Mouse (Mus musculus): ENCODE results near the gene Slc35f6. TPM values are rescaled to one million over a fixed set of nuclear protein-coding genes. Genes with fewer than 3 reads are reported as not detected.

The Slc35f6 gene
- 28.5 and 29.8 TPM in 2 replicates for polyA plus RNA-seq (2014; fragmentation: Nextera tagmentation; extraction: Ambion mirVana)

DNA sequence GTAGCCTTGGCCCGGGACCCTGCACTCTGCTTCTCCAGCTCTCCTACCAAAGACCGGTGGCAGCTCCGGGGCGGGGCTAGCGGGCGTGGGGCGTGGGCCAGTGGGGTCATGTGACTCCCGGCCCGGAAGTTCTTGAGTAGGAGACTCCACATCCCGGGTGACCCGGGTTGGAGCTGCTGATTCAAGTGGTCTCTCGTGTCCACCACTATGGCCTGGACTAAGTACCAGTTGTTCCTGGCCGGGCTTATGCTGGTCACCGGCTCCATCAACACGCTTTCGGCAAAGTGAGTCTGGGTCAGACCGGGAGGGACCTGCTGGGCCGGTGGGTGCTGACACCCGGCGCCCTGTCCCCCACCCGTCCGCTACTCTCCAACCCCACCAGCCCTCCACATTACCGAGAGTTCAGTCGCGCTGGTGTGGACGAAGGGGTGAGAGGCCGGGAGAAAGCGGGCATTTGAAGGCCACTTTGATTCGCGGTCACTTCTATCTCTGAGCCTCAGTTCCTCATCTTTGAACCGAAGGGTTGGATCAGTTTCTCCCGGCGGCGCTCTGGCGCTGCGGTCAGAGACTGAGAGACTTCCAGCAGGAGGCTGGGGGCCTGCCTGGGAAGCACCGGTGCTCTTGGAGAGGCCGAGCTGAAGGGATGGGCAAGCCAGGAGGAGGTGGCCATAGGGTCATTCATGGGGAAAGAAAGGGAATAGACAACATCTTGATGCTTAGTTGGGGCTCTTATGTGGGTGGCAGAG, at the start of gene Slc35f6:
Gene Slc35f6, plus strand, starts transcription at position 119 of the 746 bp plus-strand sequence.
- Histone ChIP-seq H3K27ac (ENCODE audit: low read length) (peak within 1 kb of the TSS; percentile 68; the same call in 1 of the 2 replicates), H3K4me2 (replicated peaks; ENCODE audit: low read depth, low read length) (peak within 1 kb of the TSS; percentile 67), H3K36me3 (ENCODE audit: control insufficient read depth, insufficient read depth, low read length) (no peaks in the 10 kb centered on the region; the same call in 1 of the 2 replicates), H3K4me3 (ENCODE audit: low read depth, low read length) (peak within 1 kb of the TSS; percentile 69), H3K9ac (replicated peaks; ENCODE audit: low read depth, low read length) (peak within 1 kb of the TSS; percentile 37), H3K4me1 (ENCODE audit: control insufficient read depth, insufficient read depth, low read length) (peaks cover 12% of the 10 kb centered on the region), H3K27me3 (ENCODE audit: control insufficient read depth, insufficient read depth, low read length) (no peaks in the 10 kb centered on the region), H3K9me3 (ENCODE audit: control insufficient read depth, low read depth, low read length) (no peaks in the 10 kb centered on the region)
- WGBS = under 1% methylated on average over 38 of the region's 38 CpGs
- ATAC-seq (ENCODE audit: insufficient number of reproducible peaks, insufficient read depth, low FRiP score, low read depth) = peak; percentile 91

DNA sequence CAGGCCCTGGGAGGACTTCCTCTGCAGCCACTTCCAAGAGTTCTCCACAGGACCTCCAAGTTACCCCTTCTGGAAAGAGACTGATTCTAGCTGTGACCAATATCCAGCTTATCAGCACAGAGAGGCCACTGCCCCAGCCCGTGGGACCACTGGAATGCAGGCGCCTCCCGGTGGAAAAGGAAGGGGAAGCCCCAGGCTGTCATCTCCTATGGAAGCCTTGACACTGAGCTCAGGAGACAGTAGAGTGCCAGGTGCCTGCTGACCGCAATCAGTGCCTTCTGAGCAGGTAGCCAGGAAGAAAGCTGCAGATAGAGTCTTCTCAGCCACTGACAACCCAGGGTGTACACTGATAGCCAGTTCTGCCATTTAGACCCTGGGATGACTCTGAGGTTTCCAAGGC, 46.3 kb upstream of the Slc35f6 start:
- Histone ChIP-seq H3K36me3 (ENCODE audit: control insufficient read depth, insufficient read depth, low read length) (no peaks in the 10 kb centered on the region), H3K27me3 (ENCODE audit: control insufficient read depth, insufficient read depth, low read length) (no peaks in the 10 kb centered on the region), H3K4me2 (replicated peaks; ENCODE audit: low read depth, low read length) (no peak overlapping the region), H3K9ac (replicated peaks; ENCODE audit: low read depth, low read length) (no peak overlapping the region), H3K4me1 (ENCODE audit: control insufficient read depth, insufficient read depth, low read length) (no peaks in the 10 kb centered on the region), H3K4me3 (ENCODE audit: low read depth, low read length) (no peak overlapping the region), H3K27ac (ENCODE audit: low read length) (no peak overlapping the region), H3K9me3 (ENCODE audit: control insufficient read depth, low read depth, low read length) (no peaks in the 10 kb centered on the region)
- 30% methylated on average over 4 of the region's 4 CpGs for WGBS
- ATAC-seq (ENCODE audit: insufficient number of reproducible peaks, insufficient read depth, low FRiP score, low read depth) = no peak

DNA sequence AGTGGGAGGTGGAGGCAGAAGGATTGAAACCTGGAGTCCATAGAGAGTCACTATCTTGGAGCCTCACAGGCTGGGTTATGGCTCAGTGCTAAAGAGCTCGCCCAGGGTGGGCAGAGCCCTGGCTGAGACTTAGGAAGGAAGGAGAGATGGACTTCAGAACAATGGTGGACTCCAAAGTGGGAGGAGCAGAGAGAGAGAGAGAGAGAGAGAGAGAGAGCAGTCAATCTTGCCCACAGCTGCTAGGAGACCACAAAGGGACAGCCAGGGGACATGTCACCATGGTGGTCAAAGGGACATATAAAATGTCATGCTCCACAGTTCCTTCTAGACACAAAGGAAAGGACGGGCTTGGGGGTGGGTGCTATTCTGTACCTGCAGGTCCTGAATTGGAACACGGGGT, 44.5 kb upstream of the Slc35f6 start:
- Histone ChIP-seq H3K4me2 (replicated peaks; ENCODE audit: low read depth, low read length) (no peak overlapping the region), H3K9me3 (ENCODE audit: control insufficient read depth, low read depth, low read length) (no peaks in the 10 kb centered on the region; the same call in 1 of the 2 replicates), H3K4me1 (ENCODE audit: control insufficient read depth, insufficient read depth, low read length) (no peaks in the 10 kb centered on the region), H3K4me3 (ENCODE audit: low read depth, low read length) (no peak overlapping the region), H3K36me3 (ENCODE audit: control insufficient read depth, insufficient read depth, low read length) (no peaks in the 10 kb centered on the region), H3K9ac (replicated peaks; ENCODE audit: low read depth, low read length) (no peak overlapping the region), H3K27me3 (ENCODE audit: control insufficient read depth, insufficient read depth, low read length) (no peaks in the 10 kb centered on the region), H3K27ac (ENCODE audit: low read length) (no peak overlapping the region)
- 73% methylated on average over 3 of the region's 3 CpGs for WGBS
- ATAC-seq (ENCODE audit: insufficient number of reproducible peaks, insufficient read depth, low FRiP score, low read depth) = no peak

- H3K27ac ChIP-seq (ENCODE audit: low read length) = no peak overlapping the region
- no peak overlapping the region for H3K9ac ChIP-seq (replicated peaks; ENCODE audit: low read depth, low read length)
- H3K27me3 ChIP-seq (ENCODE audit: control insufficient read depth, insufficient read depth, low read length) = no peaks in the 10 kb centered on the region
- H3K4me2 ChIP-seq (replicated peaks; ENCODE audit: low read depth, low read length) = no peak overlapping the region
- no peaks in the 10 kb centered on the region for H3K4me1 ChIP-seq (ENCODE audit: control insufficient read depth, insufficient read depth, low read length)
- WGBS = 76% methylated on average over 4 of the region's 4 CpGs
- H3K9me3 ChIP-seq (ENCODE audit: control insufficient read depth, low read depth, low read length) = no peaks in the 10 kb centered on the region; the same call in 1 of the 2 replicates
- no peak for ATAC-seq (ENCODE audit: insufficient number of reproducible peaks, insufficient read depth, low FRiP score, low read depth)
- no peak overlapping the region for H3K4me3 ChIP-seq (ENCODE audit: low read depth, low read length)
- H3K36me3 ChIP-seq (ENCODE audit: control insufficient read depth, insufficient read depth, low read length) = no peaks in the 10 kb centered on the region
Observed at GRCm38 (mm10) chr5:30603926-30604325, 43.8 kb upstream of the Slc35f6 start.

DNA sequence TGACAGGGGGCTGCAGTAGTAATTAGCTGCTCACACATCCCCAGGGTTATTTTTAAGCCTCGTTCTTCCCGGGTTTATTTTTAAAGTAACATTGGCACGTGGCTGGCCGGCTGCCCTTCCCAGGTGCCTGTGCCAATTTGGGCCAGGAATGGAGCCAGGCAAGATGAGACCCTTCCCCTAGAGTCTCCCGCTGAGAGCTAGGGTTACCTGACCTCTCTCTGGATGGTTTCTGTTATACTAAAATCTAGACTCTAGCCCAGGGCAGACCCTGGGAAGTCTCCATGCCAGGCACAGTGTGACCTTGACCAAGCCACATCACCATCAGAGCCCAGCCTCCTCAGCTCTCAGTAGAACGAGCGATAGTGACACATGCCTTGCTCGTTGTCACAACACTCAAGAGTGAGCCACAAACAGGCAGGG, 43.0 kb upstream of the Slc35f6 start:
- Histone ChIP-seq H3K4me1 (ENCODE audit: control insufficient read depth, insufficient read depth, low read length) (no peaks in the 10 kb centered on the region), H3K4me3 (ENCODE audit: low read depth, low read length) (no peak overlapping the region), H3K27me3 (ENCODE audit: control insufficient read depth, insufficient read depth, low read length) (no peaks in the 10 kb centered on the region), H3K27ac (ENCODE audit: low read length) (no peak overlapping the region), H3K9ac (replicated peaks; ENCODE audit: low read depth, low read length) (no peak overlapping the region), H3K36me3 (ENCODE audit: control insufficient read depth, insufficient read depth, low read length) (no peaks in the 10 kb centered on the region), H3K4me2 (replicated peaks; ENCODE audit: low read depth, low read length) (no peak overlapping the region), H3K9me3 (ENCODE audit: control insufficient read depth, low read depth, low read length) (no peaks in the 10 kb centered on the region; the same call in 1 of the 2 replicates)
- WGBS = 74% methylated on average over 8 of the region's 8 CpGs
- ATAC-seq (ENCODE audit: insufficient number of reproducible peaks, insufficient read depth, low FRiP score, low read depth) = no peak

GRCm38 (mm10) chr5:30605649-30606048, 42.1 kb upstream of the Slc35f6 start:
- H3K27ac ChIP-seq (ENCODE audit: low read length) = no peak overlapping the region
- no peaks in the 10 kb centered on the region for H3K27me3 ChIP-seq (ENCODE audit: control insufficient read depth, insufficient read depth, low read length)
- no peak for ATAC-seq (ENCODE audit: insufficient number of reproducible peaks, insufficient read depth, low FRiP score, low read depth)
- no peaks in the 10 kb centered on the region; the same call in 1 of the 2 replicates for H3K9me3 ChIP-seq (ENCODE audit: control insufficient read depth, low read depth, low read length)
- H3K9ac ChIP-seq (replicated peaks; ENCODE audit: low read depth, low read length) = no peak overlapping the region
- H3K4me3 ChIP-seq (ENCODE audit: low read depth, low read length) = no peak overlapping the region
- no peaks in the 10 kb centered on the region for H3K36me3 ChIP-seq (ENCODE audit: control insufficient read depth, insufficient read depth, low read length)
- no peak overlapping the region for H3K4me2 ChIP-seq (replicated peaks; ENCODE audit: low read depth, low read length)
- WGBS = 86% methylated on average over 6 of the region's 6 CpGs
- H3K4me1 ChIP-seq (ENCODE audit: control insufficient read depth, insufficient read depth, low read length) = no peaks in the 10 kb centered on the region

DNA sequence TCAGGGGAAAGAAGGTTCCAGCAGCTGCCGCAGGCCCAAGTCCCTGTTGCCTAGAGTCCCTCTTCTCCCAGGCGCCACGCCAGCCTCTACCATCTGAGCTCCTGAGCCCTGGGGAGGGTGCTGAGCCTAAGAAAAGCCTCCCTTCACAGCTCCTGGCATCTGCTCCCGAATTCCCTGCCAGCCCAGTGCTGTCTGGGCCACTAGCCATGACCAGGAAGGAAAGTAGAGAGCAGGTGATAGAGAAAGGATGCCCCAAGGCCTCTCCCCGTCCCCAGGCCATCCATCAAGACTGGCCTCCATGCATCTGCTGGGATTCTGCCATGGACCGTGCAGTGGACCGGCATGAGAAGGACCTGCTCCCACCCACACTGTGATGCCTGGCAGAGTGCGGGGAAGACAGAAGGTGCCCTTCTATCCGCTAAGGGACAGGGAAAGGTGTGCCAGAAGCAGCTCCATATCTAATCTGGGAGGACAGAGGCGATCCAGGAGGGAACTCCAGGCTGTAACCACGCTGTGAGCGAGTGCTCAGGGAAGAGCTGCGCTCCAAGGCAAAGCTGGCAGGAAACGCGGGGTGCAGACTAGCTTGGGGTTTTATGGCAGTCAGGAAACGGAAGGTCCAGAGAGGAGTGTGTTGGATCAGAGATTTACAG, 41.2 kb upstream of the Slc35f6 start:
- no peak for ATAC-seq (ENCODE audit: insufficient number of reproducible peaks, insufficient read depth, low FRiP score, low read depth)
- H3K4me2 ChIP-seq (replicated peaks; ENCODE audit: low read depth, low read length) = no peak overlapping the region
- no peak overlapping the region for H3K27ac ChIP-seq (ENCODE audit: low read length)
- H3K9me3 ChIP-seq (ENCODE audit: control insufficient read depth, low read depth, low read length) = no peaks in the 10 kb centered on the region; the same call in 1 of the 2 replicates
- no peaks in the 10 kb centered on the region for H3K27me3 ChIP-seq (ENCODE audit: control insufficient read depth, insufficient read depth, low read length)
- H3K4me1 ChIP-seq (ENCODE audit: control insufficient read depth, insufficient read depth, low read length) = peaks cover 5% of the 10 kb centered on the region; the same call in 1 of the 2 replicates
- no peaks in the 10 kb centered on the region for H3K36me3 ChIP-seq (ENCODE audit: control insufficient read depth, insufficient read depth, low read length)
- no peak overlapping the region for H3K4me3 ChIP-seq (ENCODE audit: low read depth, low read length)
- no peak overlapping the region for H3K9ac ChIP-seq (replicated peaks; ENCODE audit: low read depth, low read length)
- 69% methylated on average over 16 of the region's 16 CpGs for WGBS

DNA sequence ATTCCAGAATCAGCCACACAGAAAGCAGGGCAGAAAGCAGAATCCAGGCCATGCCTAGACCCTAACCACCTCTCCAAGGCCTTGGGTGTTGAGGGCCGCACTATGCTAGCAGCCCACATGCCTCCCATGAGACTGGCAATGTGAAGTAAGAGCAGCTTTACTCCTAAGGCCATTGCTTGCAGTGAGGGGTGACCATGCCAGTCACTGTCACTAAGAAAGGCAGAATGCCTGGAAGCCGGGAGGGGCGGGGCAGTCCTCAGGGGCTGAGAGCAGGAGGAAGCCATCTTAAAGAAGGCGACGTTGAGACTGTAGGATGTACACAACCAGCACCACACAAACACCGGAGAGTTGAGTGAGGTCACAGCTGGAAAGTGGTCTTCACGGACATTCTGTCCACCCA, 38.6 kb upstream of the Slc35f6 start:
- H3K27ac ChIP-seq (ENCODE audit: low read length) = no peak overlapping the region
- 93% methylated on average over 7 of the region's 7 CpGs for WGBS
- H3K36me3 ChIP-seq (ENCODE audit: control insufficient read depth, insufficient read depth, low read length) = no peaks in the 10 kb centered on the region
- peaks cover 16% of the 10 kb centered on the region for H3K4me1 ChIP-seq (ENCODE audit: control insufficient read depth, insufficient read depth, low read length)
- H3K27me3 ChIP-seq (ENCODE audit: control insufficient read depth, insufficient read depth, low read length) = no peaks in the 10 kb centered on the region
- H3K4me3 ChIP-seq (ENCODE audit: low read depth, low read length) = no peak overlapping the region
- no peaks in the 10 kb centered on the region; the same call in 1 of the 2 replicates for H3K9me3 ChIP-seq (ENCODE audit: control insufficient read depth, low read depth, low read length)
- no peak for ATAC-seq (ENCODE audit: insufficient number of reproducible peaks, insufficient read depth, low FRiP score, low read depth)
- no peak overlapping the region for H3K9ac ChIP-seq (replicated peaks; ENCODE audit: low read depth, low read length)
- H3K4me2 ChIP-seq (replicated peaks; ENCODE audit: low read depth, low read length) = no peak overlapping the region
